Mouse (Mus musculus) liver, postnatal 0 days (tissue): Measurements from ENCODE around the gene Ctns.

Experiments
- CTCF ChIP-seq: sonication (generic); IDR thresholded peaks from 2 replicates; pipeline ENCODE4 v1.5.1; 2016; ENCODE audit warnings: antibody characterized with exemption, low read depth
- EP300 ChIP-seq: IDR thresholded peaks from 2 replicates; pipeline ENCODE4 v1.6.1; 2016; ENCODE audit warnings: antibody characterized with exemption, low read depth, mild to moderate bottlenecking

DNA sequence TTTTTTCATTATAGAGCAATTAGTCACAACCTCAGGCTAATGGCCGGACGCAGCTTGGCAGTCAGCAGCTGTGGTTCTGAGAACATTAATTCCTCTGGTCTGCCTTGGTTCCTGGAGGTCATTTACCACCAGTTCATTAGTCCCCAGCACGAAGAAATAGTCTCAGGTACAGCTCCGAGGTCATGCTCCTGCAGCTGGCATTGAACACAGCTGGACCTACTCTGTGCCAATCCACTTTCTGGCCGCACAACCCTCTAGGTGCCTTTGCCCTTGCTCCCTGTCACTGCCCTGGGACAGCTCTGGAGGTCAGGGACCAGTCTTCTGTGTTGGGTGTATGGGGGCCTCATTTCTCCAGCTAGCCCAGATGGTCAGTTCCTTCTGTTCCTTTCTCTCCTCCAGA is 30.0 kb upstream of the Ctns start:
- TF ChIP-seq CTCF (no peak), EP300 (no peak)
